Mouse (Mus musculus): ENCODE measurements around the gene Rab37.

Gene Rab37

DNA sequence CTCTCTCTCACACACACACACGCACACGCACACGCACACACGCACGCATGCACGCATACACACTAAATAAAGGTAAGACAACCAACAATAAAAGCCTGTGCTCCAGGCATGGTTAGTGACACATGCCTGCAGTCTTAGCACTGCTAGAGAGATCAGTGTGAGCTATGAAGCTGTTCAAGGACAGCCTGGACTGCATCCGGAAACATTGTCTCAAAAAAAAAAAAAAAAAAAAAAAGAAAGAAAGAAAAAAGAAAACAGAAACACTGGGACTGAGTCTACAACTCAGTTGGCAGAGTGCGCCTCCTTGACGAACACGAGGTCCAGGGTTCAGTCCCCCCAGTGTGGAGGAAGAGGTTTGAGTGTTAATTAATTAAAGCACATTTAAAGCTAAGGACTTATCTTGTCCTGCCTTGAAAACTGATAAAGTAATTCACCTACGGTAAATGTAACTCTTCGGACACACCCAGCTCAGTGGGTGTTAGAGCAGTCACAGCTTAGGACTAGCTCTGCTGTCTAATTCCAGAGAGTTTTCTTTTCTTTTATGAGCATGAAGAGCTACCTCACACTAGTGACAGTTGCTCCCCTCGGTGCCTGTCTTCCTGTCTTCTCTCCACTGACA is 38.4 kb downstream of the Rab37 start:
- in situ Hi-C loops (cut with MboI; ENCODE audit: low sequenced_read_pairs), result no loop called here

DNA sequence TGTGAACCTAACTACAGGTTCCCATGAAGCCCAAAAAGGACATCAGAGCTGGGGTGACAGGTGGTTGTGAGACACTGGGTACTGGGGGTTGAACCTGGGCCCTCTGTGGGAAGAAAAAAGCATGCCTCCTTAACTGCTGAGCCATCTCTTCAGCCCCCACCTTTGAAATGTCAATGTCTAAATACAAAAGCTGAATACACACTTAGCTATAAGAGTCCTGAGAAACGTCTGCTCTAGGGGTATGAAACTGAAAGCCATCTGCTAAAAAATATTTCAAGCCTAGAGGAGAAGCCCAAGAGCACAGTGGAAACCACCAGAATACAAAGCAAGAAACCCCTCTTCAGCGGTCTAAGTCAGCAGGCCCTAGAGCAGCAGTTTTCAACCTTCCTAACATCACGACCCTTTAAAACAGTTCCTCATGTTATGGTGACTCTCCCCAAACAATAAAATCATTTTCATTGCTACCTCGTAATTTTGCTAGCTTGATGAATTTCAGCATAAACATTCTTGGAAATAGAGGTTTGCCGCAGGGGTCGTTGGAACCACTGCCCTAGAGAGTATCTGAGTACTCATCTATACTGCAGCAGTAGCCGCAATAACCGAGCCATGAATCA is 40.6 kb downstream of the Rab37 start:
- in situ Hi-C loops (cut with MboI; ENCODE audit: low sequenced_read_pairs), result no loop called here

DNA sequence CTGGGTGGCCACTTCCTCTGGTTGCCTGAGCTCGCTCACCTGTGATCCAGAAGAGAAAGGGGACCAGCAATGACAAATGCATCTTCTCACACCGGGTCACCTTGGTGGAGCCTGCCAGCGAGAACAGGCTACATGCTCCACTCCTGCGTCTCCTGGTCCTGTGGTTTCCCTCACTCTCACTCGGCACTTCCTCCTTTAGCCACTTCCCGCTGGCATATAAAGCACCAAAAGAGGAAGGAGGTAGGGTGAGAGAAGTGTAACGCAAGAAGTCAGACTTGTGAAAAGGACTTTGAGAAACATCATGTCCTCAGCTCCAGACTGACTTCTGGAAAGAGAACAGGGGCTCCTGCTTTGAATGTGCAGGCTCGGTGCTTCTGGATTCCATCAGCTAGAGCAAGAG is 42.6 kb downstream of the Rab37 start, which contains the start of gene Cd300lf:
TSS of gene Cd300lf (minus strand) at position 193 of the 400 bp plus-strand sequence.
- in situ Hi-C loops (cut with MboI; ENCODE audit: low sequenced_read_pairs), result no loop called here

DNA sequence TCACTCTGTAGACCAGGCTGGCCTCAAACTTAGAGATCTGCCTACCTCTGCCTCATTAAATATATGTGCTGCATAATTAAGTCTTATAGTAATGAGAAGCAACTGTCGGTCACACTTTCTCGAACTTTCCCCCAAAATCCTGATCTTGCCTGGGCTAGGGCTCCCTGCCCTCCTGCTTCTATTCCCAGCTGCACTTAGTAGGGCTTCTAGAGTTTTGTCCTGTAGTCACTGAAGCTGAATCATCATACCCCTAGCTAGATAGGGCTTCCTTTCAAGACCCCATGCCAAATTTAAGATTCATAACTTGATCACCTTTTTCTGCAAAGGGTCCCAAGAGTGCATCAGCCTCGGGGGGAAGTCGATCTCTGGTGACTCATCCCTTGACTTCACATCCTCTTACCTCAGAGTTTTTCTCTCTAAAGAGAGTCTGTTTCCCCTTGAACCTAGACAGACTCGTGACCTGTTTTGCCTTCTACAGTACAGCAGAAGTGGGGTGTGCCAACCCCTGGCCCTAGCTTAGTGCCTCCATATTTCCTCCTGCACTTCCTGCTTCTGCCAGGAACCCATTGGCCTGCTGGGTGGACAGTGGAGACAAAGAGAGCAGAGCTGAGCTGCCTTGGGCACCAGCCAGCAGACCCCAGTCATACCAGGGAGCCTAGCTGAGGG is 47.5 kb downstream of the Rab37 start:
- in situ Hi-C loops (cut with MboI; ENCODE audit: low sequenced_read_pairs), result no loop called here

DNA sequence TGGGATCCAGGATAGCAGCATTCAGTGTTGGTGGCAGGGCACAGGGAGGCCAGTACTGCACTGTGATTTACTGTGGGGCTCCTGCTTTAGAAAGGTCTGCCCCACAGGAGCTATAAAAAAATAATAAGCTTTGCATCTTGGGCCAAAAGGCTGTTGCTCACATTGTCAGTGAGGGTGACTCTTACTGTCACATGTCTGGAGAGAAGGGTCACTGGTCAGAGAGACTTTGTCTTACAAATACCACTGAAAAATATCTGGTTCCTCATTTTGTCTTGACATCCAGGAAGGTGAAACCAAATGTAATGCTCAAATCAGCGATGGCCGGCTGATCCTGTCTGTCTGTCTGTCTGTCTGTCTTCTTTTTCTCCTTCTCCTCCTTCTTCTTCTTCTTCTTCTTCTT is 50.7 kb downstream of the Rab37 start:
- in situ Hi-C loops (cut with MboI; ENCODE audit: low sequenced_read_pairs), result no loop called here

DNA sequence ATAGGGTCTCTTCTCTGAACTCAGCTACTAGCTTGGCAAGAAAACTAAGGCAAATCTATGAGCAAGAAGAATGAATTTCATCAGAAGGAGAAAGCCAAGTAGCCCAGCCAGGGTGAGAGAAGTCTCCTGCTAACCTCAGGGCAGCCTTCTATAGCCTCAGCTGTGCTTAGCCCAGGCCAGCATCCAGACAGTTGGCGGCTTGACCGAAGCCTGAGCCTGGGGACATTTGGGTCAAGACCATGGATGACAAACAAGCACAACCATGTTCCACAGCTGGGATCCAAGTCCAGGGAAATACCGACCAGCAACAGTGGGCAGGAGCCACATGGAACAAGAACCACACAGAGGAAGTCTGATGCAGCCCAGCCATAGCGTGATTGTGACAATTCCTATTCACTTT is 56.6 kb downstream of the Rab37 start:
- in situ Hi-C loops (cut with MboI; ENCODE audit: low sequenced_read_pairs), result no loop called here

DNA sequence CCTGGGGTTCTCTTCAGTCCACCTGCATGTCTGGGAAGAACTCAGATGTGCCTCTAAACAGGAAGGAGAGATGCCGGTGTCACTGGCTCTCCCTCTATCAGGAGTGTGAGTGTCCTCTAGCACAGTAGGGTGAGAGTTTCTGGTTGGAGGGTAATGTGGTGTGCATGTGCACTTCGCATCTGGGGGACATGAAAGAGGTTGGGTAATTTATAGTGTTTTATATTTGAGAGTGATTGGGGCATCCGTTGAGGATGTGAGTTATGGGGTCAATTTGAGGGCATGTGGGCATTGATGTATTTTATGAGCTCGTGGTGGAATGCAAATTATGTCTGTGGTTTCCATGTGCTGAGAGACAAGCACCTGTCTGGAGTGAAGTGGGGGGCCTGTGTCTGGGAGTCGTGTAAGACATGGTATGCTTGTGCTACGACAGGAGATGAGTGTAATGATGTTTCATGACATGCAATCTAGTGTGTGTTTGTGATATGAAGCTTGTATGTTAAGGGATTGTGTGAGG is 59.6 kb downstream of the Rab37 start:
- in situ Hi-C loops (cut with MboI; ENCODE audit: low sequenced_read_pairs), result no loop called here

DNA sequence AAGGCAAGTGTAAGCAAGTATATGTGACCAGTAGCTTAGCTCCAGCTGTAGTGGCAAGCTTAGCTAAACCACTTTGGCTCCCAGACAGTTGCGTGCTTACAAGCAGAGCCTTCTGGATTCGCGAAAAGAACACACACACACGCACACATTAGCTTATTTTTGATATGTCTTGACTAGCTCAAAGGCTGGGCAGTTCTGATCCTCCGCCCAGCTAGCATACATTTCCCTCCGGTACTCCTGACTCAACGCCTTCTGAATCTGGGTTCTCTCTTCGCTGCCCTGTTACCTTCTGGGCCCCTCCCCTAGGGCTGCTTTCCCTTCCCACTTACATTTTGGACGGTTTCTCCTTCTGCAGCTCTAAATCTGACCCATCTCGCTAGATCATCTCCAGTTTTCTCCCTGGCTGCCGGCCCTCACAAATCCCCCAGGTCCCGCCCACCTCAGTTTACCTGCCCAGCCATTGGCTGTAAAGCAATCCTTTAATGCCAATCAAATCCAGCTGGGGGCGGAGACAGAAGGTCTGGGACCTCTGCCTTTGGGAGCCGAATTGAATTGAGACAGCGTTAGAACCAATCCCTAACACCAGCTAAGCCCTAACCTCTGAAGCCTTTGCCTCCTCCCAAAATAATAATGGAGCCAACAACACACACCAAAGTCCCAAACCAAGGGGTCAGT is 60.7 kb downstream of the Rab37 start:
- in situ Hi-C loops (cut with MboI; ENCODE audit: low sequenced_read_pairs), result no loop called here

DNA sequence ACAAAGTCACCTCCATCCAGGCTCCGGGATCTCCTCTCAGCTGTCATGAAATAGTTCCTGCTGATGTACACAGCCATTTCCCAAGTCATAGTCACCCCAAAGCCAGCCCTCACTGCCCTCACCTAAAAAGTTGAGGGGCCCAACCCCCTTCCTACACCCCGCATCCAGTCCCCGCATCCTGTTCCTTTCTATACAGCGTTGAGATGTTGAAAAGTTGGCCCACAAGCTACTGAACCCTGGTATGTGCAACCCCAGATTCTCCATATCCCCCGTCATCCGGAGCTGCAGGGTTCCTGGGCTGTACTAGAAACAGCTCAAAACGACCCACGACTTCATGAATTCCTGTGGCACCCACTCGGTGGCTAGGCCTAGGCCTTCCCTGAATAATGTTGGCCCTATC is 61.9 kb downstream of the Rab37 start:
- in situ Hi-C loops (cut with MboI; ENCODE audit: low sequenced_read_pairs), result no loop called here

DNA sequence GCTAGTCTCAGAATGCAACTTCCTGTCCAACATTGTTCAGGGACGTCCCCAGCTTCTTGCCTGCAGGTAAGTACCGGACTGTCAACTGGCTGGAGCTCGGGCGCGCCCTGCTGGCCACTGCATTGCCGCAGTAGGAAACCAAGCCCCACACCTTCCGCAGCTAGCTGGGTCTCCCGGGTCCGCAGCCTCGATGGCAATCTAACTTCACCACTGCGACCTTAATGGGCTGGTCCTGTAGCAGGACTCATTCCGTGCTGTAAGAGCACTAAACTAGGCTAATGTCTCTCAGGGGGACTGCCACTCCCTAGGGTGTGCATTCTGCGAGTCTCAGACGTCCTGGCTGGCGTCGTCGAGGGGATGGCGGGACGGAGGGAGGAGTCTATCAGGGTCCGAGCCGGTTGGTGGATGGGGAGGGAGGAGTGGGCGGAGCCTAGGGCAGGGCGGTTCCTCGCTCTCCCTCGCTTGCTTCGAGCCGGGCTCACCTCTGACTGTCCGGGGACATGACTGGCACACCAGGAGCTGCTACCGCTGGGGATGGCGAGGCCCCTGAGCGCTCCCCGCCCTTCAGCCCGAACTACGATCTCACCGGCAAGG is 62.6 kb downstream of the Rab37 start:
- in situ Hi-C loops (cut with MboI; ENCODE audit: low sequenced_read_pairs), result no loop called here

DNA sequence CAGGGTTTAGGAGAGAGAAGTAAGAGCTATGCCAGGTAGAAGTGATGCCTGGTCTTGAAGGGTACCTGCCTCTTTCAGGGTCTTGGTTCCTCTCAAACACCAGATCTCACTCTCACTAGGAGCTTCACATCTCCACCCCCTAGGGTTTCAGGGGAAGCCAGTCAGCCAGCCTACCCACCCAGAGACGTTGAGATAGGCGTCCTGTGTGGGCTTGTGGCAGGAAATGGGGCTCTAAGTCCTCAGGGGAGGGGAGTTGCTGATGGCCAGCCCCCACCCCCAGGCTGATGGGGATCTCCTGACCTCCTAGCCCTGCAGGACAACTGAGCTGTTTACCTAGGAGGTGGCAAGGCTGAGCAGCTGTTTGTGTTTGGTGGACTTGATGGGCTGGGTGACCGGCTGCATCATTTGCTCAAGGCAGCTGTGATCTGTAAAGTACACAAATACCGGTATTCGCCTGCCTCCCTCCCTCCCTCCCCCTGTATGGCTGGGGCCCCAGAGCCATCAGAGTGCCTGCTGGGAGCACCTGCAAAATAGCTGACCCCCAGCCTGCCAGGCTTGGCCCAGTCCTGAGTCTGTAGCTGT is 63.9 kb downstream of the Rab37 start:
- in situ Hi-C loops (cut with MboI; ENCODE audit: low sequenced_read_pairs), result no loop called here

DNA sequence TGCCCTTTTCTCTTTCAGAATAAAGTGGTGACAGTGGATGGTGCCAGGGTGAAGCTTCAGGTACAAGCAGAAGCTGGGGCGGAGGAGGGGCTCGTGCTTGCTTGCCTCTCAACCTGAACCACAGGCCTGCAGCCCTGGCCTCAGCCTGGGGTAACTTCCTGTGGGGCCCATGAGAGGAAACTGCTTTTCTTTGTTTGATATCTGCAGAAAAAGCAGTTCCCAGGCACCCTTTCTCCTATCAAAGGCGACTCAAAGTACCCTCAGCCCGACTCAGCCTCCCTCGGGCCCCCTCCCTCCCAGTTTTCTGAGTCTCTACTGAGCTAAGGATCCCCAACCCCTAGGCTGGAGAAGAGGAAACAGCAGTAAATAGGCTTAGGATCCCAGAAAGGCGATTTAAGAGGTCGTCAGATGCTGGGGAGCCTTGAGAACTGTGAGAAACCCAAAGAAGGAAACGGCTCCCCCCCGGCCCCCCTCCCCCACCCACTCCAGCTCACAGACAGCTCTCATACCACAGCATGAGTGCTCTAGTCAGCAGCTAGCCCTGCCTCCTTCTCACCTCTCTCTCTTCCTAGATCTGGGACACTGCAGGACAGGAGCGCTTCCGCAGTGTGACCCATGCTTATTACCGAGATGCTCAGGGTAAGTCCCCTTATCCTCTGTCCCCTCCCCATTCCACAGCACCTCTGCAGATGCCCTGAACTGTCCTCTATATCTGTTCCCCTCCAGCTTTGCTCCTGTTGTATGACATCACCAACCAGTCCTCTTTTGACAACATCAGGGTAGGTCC is 66.9 kb downstream of the Rab37 start:
- in situ Hi-C loops (cut with MboI; ENCODE audit: low sequenced_read_pairs), result no loop called here

DNA sequence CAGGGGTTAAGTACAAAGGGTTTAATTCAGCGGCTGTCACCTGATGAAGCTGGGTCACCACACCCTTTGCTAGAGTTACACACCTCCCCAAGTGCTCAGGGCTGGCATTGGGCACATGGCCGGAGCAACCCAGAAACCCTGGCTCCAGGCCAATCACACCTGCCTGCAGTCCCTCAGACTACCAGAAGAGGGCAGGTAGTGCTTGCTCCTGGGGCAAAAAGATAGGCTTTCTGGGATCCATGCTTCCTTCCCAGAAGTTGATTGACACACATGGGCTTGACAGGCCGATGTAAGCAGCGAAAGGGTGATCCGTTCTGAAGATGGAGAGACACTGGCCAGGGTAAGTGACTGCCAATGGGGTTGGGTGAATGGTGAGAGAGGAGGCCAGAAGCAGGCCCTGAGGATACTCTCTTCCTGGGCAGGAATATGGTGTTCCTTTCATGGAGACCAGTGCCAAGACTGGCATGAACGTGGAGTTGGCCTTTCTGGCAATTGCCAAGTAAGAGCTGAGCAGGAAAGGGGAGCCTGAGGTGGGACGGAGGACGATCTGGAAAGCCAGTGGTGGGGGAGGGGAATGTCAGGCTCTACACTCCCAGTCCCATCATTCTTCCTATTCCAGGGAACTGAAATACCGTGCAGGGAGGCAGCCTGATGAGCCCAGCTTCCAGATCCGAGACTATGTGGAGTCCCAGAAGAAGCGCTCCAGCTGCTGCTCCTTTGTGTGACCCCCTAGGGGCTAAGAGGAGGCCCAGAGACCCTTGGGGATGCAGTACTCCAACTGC is 69.0 kb downstream of the Rab37 start:
- in situ Hi-C loops (cut with MboI; ENCODE audit: low sequenced_read_pairs), result no loop called here

DNA sequence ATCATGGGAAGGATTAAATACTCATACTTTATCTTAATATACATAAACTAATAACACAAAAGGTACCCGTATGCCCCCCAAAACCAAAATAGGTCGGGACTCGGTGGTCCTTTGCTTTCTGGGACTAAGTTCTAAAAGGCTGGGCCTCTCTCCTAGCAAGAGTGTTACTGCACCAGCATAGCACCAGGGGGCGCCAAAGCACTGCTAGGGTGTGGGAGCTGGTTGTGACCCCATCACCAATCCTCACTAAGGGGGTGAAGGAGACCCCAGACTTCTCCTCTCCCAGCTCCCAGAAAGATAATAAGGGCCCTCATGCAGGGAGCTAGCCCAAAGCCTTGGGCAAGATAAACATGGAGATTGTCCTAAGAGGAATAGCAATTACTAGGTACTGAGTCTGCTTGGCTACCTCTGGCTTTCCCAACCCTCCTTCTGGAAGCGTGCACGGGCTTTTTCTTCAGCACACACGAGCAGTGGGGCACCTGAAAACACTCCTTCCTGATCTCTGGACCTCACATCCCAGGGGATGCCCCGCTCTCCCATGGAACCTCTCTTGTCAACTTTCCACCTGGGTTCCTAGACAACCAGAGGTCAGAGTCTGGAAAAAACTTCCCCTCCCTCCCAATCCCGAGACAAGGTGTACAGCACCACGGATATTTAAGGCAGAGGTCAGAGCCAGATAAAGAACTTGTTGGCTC is 69.8 kb downstream of the Rab37 start:
- in situ Hi-C loops (cut with MboI; ENCODE audit: low sequenced_read_pairs), result no loop called here

DNA sequence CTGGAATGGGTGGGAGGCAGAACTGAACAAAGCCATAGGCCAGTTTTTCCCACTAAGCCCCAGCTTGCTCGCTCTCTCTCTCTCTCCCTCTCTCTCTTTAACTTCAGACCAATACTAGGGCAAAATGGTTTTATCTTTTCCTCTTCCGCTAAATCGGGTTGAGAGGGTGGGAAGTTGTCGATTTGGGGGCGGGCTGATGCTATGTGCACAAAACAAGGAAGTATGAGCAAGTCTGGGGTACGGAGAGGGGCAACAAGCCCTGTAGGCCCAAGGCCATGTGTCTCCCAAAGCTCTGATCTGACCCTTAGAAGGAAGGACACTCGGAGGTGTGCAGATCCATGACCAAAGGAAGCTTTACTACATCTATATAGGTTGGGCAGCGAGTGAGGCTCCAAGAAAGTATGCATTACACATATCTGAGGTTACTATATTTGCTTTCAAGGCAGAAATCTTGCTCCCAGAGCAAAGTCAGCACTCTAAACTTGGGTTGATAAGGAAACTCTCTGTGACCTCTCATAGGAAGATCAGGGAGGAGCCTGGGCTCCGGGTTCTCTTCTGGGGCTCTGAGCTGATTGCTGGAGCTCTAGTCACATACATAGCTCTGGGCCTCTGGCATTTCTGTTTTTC is 70.5 kb downstream of the Rab37 start:
- in situ Hi-C loops (cut with MboI; ENCODE audit: low sequenced_read_pairs), result no loop called here

DNA sequence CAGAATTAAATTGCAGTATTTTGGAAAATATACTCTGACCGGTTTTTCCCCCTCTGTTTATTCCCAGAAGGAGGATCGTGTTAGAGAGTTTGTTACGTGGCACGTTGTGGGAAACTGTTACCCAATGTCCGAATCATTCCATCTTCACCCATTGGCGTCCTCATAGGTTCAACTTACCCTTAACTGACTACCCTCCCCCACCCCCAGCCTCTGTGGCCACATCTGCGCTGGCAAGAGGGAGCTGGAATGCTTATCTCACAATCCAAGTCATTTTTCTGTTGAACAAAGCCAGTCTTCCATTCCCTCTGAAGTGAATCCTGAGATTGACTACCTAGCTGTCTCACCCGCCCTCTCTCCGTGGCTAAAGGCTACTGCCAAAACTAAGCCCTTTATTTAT is 71.0 kb downstream of the Rab37 start:
- in situ Hi-C loops (cut with MboI; ENCODE audit: low sequenced_read_pairs), result no loop called here

DNA sequence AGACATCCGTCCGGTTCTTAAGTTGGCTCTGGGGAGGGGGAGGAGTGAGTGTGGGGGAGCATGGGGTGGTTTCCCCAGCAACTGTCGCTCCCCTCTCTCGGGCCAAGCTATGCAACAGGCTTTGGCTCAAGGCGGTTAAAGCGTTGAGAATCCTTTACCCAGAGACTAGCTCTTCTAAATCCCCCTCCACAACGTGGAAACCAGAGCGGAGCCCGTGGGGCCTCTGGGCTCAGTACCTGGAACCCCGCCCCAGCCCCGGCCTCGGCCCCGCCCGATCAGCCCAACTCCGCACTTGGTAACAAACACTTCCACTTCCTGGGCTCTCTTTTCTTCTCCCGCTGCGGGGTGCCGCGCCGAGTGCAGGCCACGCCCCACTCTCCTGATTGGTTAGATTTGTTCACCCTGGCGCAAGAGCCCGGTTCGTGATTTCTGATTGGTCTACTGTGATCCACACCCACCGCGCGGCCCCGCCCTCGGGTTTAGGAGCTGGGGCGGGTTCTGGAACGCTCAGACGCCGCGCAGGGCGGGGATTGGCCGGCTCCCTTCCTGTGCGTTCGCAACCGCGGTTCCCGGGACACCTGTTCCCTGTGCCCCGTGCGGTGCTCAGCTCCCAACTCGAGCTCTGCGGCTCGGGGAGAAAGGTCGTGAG is 71.7 kb downstream of the Rab37 start, which contains the start of gene Slc9a3r1:
TSS of gene Slc9a3r1 (plus strand) at position 510 of the 649 bp plus-strand sequence.
- in situ Hi-C loops (cut with MboI; ENCODE audit: low sequenced_read_pairs), result no loop called here

Measured in CH12F3 (cell line).